Mouse (Mus musculus): ENCODE measurements around the gene Ankrd39.

Ankrd39 gene

DNA sequence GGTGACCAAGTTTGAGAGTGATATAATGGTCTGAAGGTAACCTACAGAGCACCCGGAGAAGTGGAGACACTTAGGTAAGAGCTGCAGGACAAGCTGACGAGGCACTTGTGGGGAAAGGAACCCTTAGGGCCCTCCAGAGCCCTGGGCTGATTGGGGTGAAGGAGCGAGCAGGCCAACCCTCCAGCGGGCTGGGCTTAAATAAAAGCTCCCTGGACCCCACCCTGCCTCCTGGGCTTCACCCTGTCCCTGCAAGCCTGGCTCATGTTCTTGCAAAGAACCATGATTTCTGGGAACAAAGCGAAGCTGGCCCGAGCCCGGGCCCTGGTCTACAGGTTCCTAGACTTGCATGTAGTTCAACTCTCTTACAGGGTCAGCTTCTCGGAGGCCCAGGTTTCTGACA lies 26.3 kb upstream of the Ankrd39 start:
- intact Hi-C loops (cut with DNase I) = no loop called here

DNA sequence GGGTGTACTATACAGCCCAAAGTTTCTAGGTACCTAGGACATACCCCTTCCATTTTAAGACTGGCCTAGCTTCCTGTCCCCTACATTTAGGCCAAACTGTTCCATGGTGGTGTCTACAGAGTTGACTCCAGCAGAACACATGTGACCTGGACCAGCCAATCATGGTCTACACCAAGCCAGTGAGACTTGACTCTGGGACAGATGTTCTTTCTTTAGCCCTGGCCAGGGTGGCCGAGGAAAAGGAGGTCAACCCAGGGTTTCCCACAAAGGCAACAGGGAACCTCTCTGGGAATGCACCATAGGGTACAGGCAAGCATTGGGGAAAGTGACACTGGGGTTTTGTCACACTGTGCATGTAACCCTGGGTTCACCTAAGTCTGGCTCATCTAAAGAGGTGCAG lies 25.5 kb upstream of the Ankrd39 start:
- intact Hi-C loops (cut with DNase I) = no loop called here

DNA sequence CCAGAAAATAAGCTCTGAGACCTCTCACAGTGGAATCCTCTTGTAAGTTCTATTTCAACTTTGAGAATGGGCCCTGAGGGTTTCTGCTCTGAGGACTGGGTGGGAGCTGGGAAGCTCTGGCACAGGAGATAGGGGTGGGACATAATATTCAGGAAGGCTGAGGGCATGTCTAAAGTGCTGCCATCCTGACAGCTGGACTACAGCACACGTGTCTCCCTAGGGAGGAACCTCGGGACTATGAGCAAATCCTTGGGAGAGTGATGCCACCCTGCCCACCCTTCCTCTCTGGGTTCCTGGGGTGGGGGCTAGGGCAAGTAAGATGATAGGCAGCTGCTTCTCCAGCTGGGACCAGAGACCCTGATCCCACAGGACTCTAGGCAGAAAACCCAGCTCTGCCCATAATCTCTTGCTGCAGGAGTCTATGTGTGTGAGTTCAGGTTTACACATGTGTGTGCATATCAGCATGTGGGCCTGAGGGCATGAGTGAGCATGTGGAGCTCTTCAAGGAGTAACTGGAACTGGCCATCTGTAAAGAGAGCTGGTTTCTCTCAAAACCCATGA lies 25.0 kb upstream of the Ankrd39 start:
- intact Hi-C loops (cut with DNase I) = no loop called here

DNA sequence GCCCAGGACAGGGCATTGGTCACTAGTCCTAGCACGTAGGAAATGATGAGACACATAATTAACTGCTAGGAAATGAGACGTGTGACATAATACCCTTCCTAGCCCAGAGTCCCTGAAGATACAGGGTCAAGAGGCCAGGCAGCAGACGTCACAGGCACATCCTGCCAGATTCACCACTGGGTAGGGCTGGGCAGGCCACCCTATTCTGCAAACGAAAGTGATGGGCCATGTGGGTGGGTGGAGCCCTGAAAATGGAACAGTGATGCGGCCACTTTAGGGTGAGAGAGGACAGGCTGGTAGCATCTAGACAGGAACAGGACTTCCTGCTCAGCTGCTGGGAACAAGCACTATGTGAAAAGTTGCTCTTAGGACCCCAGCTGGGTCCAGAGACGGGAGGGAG lies 24.4 kb upstream of the Ankrd39 start:
- intact Hi-C loops (cut with DNase I) = no loop called here

DNA sequence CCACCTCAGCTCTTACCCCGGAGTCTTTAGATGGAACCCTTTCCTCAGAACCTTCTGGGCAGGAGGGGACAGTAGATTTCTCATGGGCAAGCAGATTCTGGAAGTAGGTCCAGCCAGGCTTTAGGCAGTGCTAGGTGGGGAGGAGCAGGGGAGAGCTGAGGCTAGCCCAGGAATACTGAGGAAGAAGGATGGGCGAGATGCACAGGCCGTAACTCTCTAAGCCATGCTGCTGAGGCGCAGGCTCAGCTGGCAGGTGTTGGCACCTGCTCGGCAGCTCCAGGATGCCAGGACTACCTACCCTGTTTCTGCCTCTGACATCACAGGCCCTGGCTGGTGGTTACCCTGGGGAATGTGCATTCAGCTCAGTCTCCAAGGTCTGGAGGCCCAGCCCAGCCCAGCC lies 23.1 kb upstream of the Ankrd39 start:
- intact Hi-C loops (cut with DNase I) = no loop called here

DNA sequence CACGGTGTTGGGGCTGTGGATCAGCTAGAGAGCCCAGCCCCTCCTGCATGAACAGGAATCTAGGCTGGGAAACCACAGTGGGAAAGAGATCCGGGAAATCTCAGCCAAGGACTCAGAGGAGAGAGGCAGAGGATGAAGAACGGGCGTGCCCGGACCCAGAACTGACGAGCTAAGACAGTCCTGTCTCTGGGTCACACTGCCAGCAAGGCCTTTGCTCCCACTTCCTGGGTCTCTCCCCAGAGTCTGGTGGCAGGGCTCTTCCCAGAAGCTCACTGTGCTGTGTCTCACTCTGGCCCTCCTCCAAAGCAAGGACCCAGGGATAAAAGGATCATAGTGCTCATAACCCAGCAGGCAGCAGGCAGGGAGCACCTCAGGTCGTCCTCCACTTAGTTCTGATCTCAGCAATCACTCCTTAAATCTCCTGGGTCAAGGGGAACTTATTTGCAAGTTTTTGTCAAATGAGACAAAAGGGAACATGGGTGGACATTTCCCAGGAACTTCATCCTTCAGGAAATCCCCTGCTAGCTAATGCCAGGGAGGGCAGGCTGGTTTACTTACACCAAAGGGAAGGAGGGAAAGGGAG lies 22.5 kb upstream of the Ankrd39 start:
- intact Hi-C loops (cut with DNase I) = loop anchor here (5.0 kb wide), 1 partner anchor 48 kb away; no protein-coding TSS in a partner anchor

DNA sequence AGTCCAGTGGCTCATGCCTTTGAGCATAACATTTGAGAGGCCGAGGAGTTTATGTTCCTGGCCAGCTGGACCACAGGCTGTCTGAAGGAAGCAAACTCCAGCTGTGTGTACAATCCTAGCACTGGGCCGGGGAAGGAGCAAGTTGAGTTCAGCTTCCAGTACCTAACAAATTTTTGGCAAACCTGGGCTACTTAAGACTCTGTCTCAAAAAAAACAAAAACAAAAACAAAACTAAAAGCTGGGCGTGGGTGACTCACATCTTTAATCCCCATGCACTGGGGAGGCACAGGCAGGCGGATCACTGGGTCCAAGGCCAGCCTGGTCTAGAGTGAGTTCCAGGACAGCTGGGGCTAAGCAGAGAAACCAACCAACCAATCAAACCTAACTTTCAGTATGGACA lies 21.5 kb upstream of the Ankrd39 start:
- intact Hi-C loops (cut with DNase I) = loop anchor here (5.0 kb wide), 1 partner anchor 49 kb away; no protein-coding TSS in a partner anchor

DNA sequence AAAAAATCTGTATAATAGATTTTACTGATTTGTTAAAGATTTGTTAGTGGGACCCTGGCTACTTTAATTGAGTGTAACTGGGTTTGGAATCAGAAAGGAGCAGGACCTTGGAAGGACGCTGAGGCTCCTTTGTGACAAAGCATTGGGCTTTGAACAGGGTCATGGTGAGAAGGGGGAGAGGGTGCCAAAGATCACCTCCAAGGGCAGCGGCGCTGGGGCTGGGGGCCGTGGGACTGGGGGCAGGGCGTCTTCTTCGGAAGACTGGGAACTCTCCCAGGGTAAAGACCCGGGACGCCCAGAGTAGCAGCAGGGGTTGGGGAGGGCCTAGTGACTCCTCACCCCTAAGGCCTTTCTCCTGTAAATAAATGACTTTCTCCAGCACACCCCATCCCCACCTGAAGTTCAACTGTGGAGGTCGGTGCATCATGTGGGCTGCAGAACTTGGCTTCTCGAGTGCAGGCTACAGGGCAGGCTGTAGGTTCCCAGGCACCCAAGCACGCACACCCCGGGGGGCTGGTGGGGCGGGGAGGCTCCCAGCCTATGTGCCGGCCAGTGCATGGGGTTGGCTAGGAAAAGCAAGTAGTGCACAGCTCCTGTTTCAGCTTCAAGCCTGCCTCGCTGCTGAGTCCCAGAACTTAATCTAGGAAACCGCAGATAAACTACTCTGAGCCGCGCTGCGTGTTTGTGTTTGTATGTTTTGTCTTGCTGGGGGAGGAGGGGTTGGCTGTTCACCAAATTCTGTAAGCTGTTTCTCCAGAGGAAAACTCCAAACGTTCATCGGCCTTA lies 20.8 kb upstream of the Ankrd39 start:
- intact Hi-C loops (cut with DNase I) = loop anchor here (5.0 kb wide), 1 partner anchor 49 kb away; no protein-coding TSS in a partner anchor

DNA sequence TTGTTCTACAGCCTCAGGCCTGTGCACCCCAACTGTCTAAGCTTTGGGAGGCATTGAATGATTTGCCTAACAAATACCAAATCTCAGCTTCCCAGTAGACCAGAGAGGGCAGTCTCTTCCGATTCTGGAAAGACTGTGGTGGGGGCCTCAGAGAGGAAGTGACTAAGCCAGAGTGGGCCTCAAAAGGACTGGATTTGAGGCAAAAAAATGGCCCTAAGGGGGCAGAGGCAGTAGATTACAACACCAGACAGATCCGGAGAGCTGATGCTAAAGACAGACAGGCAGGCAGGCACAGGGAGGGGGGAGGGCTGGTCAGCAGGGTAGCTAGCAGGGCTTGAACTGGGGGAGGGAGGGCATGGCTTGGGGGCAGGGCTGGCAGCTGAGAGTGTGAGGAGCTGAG lies 19.2 kb upstream of the Ankrd39 start:
- intact Hi-C loops (cut with DNase I) = loop anchor here (5.0 kb wide), 1 partner anchor 51 kb away; no protein-coding TSS in a partner anchor

DNA sequence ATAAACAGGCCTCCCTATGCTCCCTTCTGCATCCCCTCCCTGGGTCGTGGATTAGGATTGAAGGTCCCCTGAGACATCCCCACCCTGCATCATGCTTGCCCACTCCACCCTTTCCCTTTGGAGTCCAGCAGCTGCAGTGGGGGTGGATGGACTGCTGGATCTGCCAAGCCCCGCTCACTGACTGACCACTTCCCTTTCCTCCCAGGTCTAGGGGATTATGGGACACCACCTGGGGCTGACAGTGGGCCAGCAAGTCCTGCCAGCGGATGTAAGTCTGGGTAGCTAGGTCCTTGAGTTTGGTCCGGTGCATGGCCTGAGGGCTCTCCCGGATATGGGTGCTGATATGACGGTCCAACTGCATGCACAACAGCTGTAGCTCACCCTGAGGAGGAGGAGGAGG lies 16.9 kb upstream of the Ankrd39 start:
- intact Hi-C loops (cut with DNase I) = no loop called here

DNA sequence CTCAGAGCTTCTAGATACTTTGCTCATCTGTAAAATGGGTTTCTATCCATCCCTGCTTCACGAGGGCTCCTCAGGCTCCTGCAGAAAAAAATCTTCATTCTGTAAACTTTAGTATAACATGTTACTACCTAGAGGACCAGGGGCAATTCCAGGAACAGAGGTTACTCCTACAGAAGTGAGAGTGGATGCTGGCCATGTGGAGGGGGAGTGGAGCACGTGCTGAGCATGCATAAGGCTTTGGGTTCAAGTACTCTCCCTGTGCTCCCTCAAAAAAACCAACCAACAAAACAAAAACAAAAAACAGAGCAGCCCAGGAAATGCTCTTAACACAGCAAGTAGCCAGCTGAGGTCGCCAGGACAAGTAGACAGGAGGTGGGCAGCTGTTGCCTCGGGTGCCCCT lies 16.4 kb upstream of the Ankrd39 start:
- intact Hi-C loops (cut with DNase I) = no loop called here

DNA sequence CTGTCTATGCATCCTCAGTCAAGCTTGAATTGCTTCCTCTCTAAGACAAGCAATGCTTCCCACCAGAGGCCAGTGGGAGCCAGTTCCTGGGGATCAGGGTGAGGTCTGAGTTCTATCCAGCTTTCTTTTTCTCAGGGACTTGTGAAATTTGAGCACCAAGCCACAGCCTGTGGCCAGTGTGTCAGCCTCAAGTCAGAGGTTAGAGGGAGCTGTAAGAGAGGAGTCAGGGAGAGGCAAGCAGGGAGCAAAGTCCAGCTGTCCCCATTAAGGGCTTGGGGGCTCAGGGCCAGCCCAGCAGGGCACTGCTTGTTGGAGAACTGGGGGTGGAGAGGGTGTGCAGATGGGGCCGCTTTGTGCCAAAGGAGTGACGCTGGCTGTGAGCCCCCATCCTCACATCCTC lies 16.0 kb upstream of the Ankrd39 start:
- intact Hi-C loops (cut with DNase I) = no loop called here

DNA sequence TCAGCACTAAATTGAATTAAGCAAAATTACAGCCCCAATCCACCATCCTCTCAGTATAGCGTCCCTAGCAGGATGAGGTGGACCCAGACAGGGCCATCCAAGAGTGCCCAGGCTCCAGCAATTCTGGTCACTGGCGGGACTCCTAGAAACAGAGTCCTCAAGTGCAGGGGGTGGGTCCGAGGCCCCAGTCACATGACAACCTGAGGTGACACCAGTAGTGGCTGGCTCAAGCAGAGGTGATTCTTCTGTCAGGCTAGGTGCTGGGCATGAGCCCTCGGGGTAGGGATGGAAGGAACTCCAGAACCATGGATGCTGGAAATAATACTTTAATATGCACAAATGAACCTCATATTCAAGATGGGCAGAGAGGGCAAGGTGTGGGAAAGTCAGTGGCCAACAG lies 15.1 kb upstream of the Ankrd39 start:
- intact Hi-C loops (cut with DNase I) = no loop called here

DNA sequence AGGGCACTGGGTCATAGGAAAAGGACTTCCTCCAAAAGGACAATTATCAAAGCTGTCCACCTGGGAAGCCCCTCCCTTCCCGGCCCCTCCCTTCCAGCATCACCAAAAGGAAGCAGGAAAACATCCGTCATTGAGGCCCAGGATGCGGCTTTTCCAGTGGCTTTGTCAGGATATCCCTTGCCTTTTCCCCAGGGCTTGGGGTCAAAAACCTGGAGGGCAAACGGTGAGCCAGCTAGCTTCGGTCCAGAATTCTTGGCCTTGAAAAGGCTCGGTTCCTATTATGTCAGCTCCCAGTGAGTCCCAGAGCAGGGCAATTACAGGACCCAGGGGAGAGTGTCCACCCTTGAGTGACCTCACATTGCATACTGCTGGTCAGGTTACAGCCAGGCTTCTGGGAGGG lies 13.7 kb upstream of the Ankrd39 start:
- intact Hi-C loops (cut with DNase I) = no loop called here

DNA sequence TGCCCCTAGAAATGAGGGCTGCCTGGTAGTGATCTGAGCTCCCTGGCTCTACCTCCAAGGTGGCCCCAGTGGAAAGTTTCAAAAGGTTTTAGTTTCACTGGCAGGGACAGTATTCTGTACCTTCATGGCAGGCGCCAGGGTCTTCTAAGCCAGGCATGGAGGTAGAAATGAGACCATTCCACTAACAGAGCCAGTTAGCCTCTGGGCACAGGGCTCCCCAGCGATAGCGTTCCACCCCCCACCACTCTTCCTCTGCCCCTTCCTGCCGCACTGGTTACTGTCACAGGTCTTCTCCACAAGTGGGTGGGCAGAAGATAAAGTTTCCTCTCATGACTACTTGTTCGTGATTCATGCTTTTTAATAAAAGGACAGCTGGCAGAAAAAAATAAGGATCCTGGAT lies 12.6 kb upstream of the Ankrd39 start:
- intact Hi-C loops (cut with DNase I) = loop anchor here (5.0 kb wide), 1 partner anchor 37 kb away; no protein-coding TSS in a partner anchor

DNA sequence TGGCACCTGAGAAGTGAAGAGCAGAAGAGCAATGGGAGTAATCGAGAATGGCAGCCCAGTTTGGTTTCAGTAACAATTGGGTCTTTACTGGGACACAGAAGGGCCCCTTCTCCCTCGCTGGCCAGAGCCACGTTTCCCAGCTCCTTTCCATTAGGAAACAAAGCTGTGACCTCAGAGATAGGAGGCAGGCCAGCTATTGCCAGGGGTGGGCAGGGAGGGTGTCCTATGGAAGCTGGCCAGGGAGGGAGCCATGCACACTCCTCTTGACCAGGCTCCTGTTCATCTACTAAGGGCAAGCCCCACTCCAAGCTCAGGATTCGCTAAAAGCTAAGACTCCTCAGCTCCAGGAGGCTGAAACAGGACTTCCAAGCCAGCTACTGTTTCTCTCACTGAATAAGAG lies 12.0 kb upstream of the Ankrd39 start:
- intact Hi-C loops (cut with DNase I) = loop anchor here (5.0 kb wide), 1 partner anchor 38 kb away; no protein-coding TSS in a partner anchor

DNA sequence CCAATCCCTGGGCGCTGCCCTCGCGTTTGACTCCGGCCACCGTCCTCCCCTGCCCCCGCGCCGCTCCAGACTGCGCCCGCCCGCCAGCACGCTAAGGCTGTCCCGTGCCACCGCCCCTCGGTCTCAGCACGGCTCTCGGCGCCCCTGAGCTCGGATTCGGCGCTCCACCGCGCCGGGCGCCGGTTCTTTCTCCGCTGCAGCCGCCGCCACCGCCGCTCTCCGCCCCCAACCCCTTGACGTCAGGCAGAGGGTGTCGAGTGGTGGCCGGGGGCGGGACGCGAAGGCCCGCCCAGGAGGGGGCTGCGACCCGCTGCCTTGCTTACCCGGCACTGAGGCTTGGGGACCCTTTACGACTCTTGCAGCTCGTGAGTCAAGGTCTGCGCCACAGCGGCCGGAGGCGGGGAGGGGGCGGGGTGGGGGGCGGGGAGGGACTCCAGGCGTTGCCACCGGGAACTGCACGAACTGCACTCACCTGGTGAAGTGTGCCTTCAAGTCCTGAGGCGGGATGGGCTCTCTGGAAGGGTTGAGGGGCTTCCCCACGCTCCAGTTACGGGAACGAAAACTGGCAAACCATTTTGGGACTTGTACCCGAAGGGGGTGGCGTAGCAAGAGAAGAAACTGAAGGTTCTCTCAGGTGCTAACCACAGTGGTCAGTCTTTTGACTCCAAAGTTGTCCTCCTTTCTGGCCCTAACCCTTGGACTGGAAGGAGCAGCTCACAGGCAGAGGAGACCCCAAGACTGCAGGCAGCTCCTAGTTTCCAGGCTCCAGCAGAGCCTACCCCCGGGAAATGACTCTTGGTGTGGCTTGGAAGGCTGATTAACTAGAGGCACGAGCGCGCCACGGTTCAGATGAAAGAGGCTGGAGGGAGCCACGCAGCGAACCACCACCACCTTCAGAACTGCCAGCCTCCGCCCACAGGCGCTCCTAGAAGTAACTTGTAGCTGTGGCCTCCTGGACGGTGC lies 11.1 kb upstream of the Ankrd39 start, which contains the start of gene Sema4c:
TSS of gene Sema4c (minus strand) at position 319 of the 963 bp plus-strand sequence.
- intact Hi-C loops (cut with DNase I) = loop anchor here (5.0 kb wide), 1 partner anchor 39 kb away; no protein-coding TSS in a partner anchor

DNA sequence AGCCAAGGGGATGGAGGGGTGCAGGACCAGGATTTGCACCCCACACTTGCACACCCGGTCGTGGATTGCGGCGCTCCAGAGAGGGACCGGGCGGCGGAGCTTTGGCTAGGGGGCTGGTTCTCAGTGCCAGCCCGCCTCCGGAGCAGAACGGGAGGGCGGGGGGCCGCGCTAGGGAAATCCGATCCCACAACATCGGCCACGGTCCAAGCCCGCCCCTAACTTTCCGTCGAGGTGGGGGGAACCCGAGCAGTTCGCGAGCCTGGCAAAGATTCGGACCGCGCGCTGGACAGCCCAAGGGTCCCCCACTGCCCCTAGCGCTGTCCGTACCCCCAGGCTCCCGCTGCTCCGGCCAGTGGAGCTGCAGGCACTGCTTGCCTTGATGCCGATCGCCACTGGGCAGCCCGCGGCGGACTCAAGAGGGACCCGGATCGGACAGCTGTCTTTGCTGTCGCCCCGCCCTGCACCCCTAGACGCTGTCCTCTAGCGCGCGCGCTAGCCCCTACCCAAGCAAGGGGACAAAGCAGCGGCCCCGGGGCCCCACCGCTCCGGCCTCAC lies 10.3 kb upstream of the Ankrd39 start:
- intact Hi-C loops (cut with DNase I) = loop anchor here (5.0 kb wide), 1 partner anchor 40 kb away; no protein-coding TSS in a partner anchor

DNA sequence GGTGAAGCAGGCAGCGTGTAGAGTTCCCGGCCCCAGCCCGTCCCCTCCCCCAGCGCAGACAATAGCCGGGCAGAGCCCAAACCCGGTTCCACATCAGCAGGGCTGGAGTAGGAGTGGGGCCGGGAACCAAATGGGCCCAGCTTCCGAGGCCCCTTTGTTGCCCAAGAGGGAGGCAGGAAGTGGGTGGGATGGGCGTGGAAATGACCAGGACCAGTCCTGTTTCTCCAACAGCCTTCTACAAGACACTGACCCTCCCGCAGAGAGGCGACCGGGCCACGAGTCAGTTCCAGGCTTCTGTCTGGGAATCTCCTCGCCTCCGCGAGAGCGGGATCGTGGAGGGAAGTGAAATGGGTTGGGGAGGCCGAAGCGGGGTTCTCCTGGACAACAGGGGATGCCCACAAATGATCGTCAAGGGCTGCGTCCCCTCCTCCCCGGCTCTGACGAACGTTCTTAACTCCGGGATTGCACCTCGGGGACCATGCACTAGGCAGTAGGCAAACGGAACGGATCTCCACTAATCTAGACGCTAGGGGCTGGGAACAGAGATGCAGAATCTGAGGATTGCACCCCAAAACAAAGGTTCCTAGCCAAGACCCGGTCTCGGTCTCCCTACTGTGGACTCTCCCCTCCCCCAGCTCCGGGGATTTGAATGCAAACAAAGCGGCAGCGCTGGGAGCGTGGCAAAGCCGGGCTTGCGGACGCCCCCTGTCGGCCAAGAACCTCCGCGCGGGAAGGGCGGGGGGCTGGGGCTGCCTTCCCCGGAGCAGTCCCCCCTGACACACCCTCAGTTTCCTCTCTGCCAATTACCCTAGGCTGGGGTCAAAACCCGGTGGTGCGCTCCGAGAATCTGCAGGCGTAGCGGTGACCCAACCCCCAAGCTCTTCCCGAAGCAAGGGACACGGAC lies 9.6 kb upstream of the Ankrd39 start:
- intact Hi-C loops (cut with DNase I) = loop anchor here (5.0 kb wide), 1 partner anchor 40 kb away; no protein-coding TSS in a partner anchor

Data from adrenal gland (tissue).